Mouse (Mus musculus) neutrophil, adult 65 days (primary cell): Measurements from ENCODE around the gene Zfp382. TPM values are rescaled to one million over a fixed set of nuclear protein-coding genes. Genes with fewer than 3 reads are reported as not detected.

ENCODE experiments used
- total RNA-seq: library from RNA; stranded (reverse); gene quantifications from 2 replicates; pipeline ENCODE4 v1.2.4, GENCODE M21; 2023

Gene Zfp382
- 8.6 and 15.5 TPM in 2 replicates for total RNA-seq

DNA sequence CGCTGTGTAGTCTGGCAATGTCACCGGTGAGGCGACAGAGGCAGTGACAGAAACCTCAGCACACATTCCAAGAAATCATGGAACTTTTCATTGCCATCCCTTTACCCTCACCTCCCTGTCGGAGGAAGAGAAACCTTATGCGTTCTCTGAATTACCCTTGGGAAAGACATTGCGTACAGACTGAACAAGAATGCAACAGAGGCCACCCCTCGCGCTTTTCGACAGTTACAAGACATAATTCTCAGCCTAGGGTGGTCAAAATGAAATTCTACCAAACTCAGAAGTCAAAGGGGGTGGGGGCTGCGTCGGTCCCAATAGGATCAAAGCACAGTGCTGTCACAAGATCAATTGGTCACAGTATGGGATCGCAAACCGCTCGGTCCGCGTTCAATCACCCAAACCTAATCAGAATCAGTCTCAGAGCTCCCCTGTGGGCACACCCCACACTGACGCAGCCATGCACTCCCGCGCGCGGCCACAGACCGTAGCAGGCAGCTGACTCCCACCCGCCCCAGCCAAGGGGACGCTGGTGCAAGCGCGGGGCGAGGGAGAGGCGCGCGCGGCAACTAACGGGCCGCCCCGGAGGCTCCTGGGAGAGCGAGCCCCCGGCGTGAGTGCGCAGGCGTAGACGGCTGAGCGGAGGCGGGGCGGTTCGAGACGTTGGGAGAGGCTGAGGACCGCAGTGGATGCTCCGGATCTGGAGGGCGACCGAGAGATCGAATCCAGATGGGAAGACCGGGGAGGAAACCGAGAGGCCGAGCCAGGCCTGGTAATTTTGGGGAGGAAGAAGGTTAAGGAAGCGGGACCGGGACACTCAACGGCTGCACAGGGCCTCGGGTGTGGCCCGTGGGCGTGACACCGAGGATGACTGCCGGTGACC is at the start of gene Zfp382:
Zfp382 (plus strand) TSS at position 635 of the 880 bp plus-strand sequence.

DNA sequence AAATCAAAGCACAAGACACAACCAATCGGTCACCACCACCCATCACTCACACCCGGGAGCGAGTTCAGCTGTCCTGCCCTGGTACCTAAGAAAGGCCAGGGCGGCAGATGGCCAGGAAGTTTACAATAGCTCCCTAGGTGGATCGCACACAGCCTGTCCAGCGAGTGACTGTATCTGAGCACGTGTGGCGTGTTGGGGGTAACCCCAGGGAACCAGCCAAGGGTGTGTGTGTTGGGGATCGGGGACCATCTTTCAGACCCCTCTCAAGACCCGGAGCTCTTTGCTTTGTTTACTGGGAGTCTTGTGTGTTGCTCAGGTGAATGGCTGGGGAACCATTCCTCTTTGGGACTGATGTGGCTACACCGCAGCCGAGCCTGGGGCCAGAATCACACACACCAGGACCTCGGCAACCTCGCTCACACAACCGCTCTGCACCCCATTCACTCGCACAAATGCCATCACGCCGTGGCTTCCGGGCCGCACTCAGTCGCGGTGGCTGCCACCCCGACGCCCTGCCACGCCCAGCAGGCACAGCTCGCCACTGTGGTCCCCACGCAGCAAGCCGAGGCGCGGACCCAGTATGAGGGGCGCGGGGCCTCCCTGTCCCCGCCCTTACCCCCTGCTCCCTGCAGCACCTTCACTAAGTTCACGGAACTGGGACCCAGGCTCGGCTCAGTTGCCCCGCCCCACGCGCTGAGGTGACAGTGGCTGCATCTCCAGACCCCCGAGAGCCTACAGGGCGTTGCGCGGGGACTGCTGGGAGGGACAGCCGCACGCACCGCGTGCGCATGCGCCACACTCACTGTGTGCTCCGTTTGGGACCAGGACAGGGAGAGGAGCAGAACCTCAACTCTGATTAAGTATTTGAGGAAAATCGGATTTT is 49.4 kb upstream of the Zfp382 start, which contains the start of gene Zfp82:
Zfp82 (minus strand) TSS at position 755 of the 883 bp plus-strand sequence.

GRCm38 (mm10) chr7:30090092-30090969 is 31.4 kb upstream of the Zfp382 start, which contains the start of the genes Gm26920 and Zfp566:
Gene Gm26920 (minus strand): TSS chr7:30090410.
Gene Zfp566 (minus strand): TSS chr7:30090527.

GRCm38 (mm10) chr7:30094646-30095429 is 26.9 kb upstream of the Zfp382 start, which contains the start of gene Zfp260:
Gene Zfp260 (plus strand): TSS chr7:30094777.

GRCm38 (mm10) chr7:30169583-30170282 is 48.0 kb downstream of the Zfp382 start, which contains the start of gene Zfp146:
Gene Zfp146 (minus strand): TSS chr7:30169750.

DNA sequence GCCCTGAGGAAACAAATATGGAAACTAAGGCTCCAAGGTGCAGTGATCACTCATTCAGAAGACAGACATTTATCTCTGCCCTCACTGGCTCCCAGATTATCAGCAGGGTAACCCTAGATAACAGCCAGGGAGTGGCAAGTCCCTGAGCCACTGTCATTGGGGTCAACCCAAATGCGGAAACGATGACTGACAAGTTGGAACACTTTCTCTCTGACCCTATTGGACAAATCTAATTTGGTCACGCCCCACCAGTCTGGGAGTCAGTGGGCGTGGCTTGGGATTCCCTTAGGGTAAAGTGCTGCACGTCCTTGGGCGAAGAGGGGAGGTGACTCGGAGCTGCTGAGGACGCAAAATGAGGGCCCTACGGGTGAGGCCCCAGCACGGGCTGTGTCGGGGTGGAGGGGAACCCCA is 62.1 kb downstream of the Zfp382 start, which contains the start of gene Cox7a1:
Cox7a1 (plus strand) TSS at position 266 of the 411 bp plus-strand sequence.

Other genes starting within 250 kb of the Zfp382 start
- gene Zfp27, start 215.4 kb upstream of the Zfp382 start, total RNA-seq = 1.5 and 1.6 TPM in 2 replicates
- gene Zfp383, start 213.7 kb upstream of the Zfp382 start, total RNA-seq = 0.16 and 0.20 TPM in 2 replicates
- 1.9 and 2.3 TPM in 2 replicates for gene Zfp74, start 167.9 kb upstream of the Zfp382 start, total RNA-seq
- gene Zfp568, start 138.0 kb upstream of the Zfp382 start, total RNA-seq = 14.7 and 22.5 TPM in 2 replicates
- 0.22 and 0.25 TPM in 2 replicates for gene Zfp14, start 70.6 kb upstream of the Zfp382 start, total RNA-seq
- 0.14 TPM in 1 of 2 replicates, not detected in the other for gene Zfp82, start 49.0 kb upstream of the Zfp382 start, total RNA-seq
- gene Gm26920, start 31.5 kb upstream of the Zfp382 start, total RNA-seq = not detected in 2 replicates
- gene Zfp566, start 31.4 kb upstream of the Zfp382 start, total RNA-seq = 0.28 and 0.52 TPM in 2 replicates
- 3.6 and 4.7 TPM in 2 replicates for gene Zfp260, start 27.2 kb upstream of the Zfp382 start, total RNA-seq
- 12.9 and 13.6 TPM in 2 replicates for gene Zfp146, start 47.8 kb downstream of the Zfp382 start, total RNA-seq
- 2.1 TPM in 1 of 2 replicates, not detected in the other for gene Cox7a1, start 62.2 kb downstream of the Zfp382 start, total RNA-seq
- gene Capns1, start 76.9 kb downstream of the Zfp382 start, total RNA-seq = 210 and 217 TPM in 2 replicates
- 13.6 and 20.7 TPM in 2 replicates for gene Polr2i, start 110.0 kb downstream of the Zfp382 start, total RNA-seq
- 35.3 and 41.6 TPM in 2 replicates for gene Tbcb, start 110.3 kb downstream of the Zfp382 start, total RNA-seq
- not detected in 2 replicates for gene Ovol3, start 113.8 kb downstream of the Zfp382 start, total RNA-seq
- 0.50 TPM in 1 of 2 replicates, not detected in the other for gene Thap8, start 158.2 kb downstream of the Zfp382 start, total RNA-seq
- gene Wdr62, start 158.5 kb downstream of the Zfp382 start, total RNA-seq = 16.4 and 19.5 TPM in 2 replicates
- gene Clip3, start 169.8 kb downstream of the Zfp382 start, total RNA-seq = not detected in 2 replicates
- gene Alkbh6, start 186.8 kb downstream of the Zfp382 start, total RNA-seq = 12.1 and 19.6 TPM in 2 replicates
- gene Syne4, start 192.9 kb downstream of the Zfp382 start, total RNA-seq = 0.73 TPM in 1 of 2 replicates, not detected in the other
- 0.29 TPM in 1 of 2 replicates, not detected in the other for gene E130208F15Rik, start 199.8 kb downstream of the Zfp382 start, total RNA-seq
- 1.9 and 3.6 TPM in 2 replicates for gene Sdhaf1, start 202.0 kb downstream of the Zfp382 start, total RNA-seq
- gene Lrfn3, start 240.8 kb downstream of the Zfp382 start, total RNA-seq = not detected in 2 replicates